Mouse (Mus musculus) liver, adult 2 months (tissue): ENCODE measurements around the gene Fry. TPM values are rescaled to one million over a fixed set of nuclear protein-coding genes. Genes with fewer than 3 reads are reported as not detected.

ENCODE experiments used
- DNase-seq: peaks from one replicate; pipeline ENCODE4 v3.0.0-alpha.2; 2011; ENCODE audit warnings: low read depth, low spot score; ENCODE audit errors: extremely low read depth
- H3K27ac ChIP-seq: fragments of 200-500 bp; replicated peaks from 2 replicates; pipeline ENCODE4 v1.5.1; 2012; ENCODE audit warnings: low read depth, mild to moderate bottlenecking, control low read depth, inconsistent platforms, low read length; ENCODE audit not compliant: insufficient read depth
- H3K27me3 ChIP-seq: fragments of 200-500 bp; 2 replicates; pipeline ENCODE4 v1.6.1; 2012; ENCODE audit warnings: mild to moderate bottlenecking, moderate library complexity, low read length, inconsistent platforms; ENCODE audit not compliant: control insufficient read depth, insufficient read depth
- H3K36me3 ChIP-seq: fragments of 200-500 bp; 2 replicates; pipeline ENCODE4 v1.6.1; 2012; ENCODE audit warnings: low read length, inconsistent platforms; ENCODE audit not compliant: control insufficient read depth, insufficient read depth
- H3K4me1 ChIP-seq: fragments of 200-500 bp; 2 replicates; pipeline ENCODE4 v1.6.1; 2011; ENCODE audit warnings: low read length; ENCODE audit not compliant: control insufficient read depth, insufficient read depth
- H3K4me3 ChIP-seq: fragments of 200-500 bp; 2 replicates; pipeline ENCODE4 v1.5.1; 2011; ENCODE audit warnings: low read depth, mild to moderate bottlenecking, control low read depth, low read length, moderate library complexity; ENCODE audit not compliant: insufficient read depth
- H3K79me2 ChIP-seq: fragments of 200-500 bp; 2 replicates; pipeline ENCODE4 v1.6.1; 2012; ENCODE audit warnings: inconsistent platforms, mild to moderate bottlenecking, low read length, moderate library complexity; ENCODE audit not compliant: control insufficient read depth, insufficient read depth
- H3K9ac ChIP-seq: fragments of 200-500 bp; 2 replicates; pipeline ENCODE4 v1.6.1; 2012; ENCODE audit warnings: low read depth, mild to moderate bottlenecking, control low read depth, inconsistent platforms, low read length
- CTCF ChIP-seq: fragments of 200-500 bp; IDR thresholded peaks from 2 replicates; pipeline ENCODE4 v1.5.1; 2011; ENCODE audit warnings: low read depth, low read length, control low read depth
- POLR2A ChIP-seq: fragments of 200-500 bp; IDR thresholded peaks from 2 replicates; pipeline ENCODE4 v1.6.1; 2011; ENCODE audit warnings: low read length, control low read depth; ENCODE audit not compliant: insufficient read depth; ENCODE audit errors: extremely low read depth
- WGBS: fragments of 180-500 bp; shearing (Covaris S2); methylation state at CpG from one replicate; pipeline ENCODE4 v1.1.7; 2018; 5-methylcytosine and 5-hydroxymethylcytosine counted together
- polyA plus RNA-seq: library from polyadenylated mRNA; depleted of rRNA; stranded (reverse); fragments of >200 nt; gene quantifications from 2 replicates; pipeline ENCODE4 v1.2.3, GENCODE M21; 2012
- total RNA-seq: library from RNA; depleted of rRNA; stranded (reverse); fragments of >200 nt; gene quantifications from 2 replicates; pipeline ENCODE4 v1.2.3, GENCODE M21; 2014

Fry gene
- total and polyA plus RNA-seq, 2 experiments = 0.62 to 1.8 TPM

DNA sequence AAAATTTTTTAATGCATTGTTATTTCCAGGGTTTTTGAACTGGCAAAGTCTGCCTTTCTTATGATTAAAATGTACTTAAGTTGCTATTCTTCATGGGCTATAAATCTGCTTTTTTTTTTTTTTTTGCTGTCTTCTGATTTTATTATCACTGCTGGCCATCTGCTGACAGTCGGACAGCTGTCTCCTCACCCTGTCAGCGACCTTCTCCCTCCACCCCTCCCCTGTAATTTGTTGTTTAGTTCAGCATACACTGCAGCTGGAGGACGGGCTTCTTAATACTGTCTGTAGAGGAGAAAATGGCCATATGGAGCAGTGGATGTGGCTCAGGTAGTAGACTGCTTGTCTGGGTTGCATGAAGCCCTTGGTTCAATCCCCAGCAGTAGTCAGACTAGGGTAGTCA, 173.7 kb downstream of the Fry start:
- Histone ChIP-seq H3K4me3 (no peak overlapping the region), H3K27ac (no peak overlapping the region), H3K36me3 (no peaks in the 10 kb centered on the region), H3K9ac (no peak overlapping the region), H3K4me1 (no peaks in the 10 kb centered on the region), H3K27me3 (no peaks in the 10 kb centered on the region), H3K79me2 (no peaks in the 10 kb centered on the region)
- TF ChIP-seq POLR2A (no peak), CTCF (no peak)
- 61% methylated on average over 3 of the region's 3 CpGs for WGBS
- no peak for DNase-seq

DNA sequence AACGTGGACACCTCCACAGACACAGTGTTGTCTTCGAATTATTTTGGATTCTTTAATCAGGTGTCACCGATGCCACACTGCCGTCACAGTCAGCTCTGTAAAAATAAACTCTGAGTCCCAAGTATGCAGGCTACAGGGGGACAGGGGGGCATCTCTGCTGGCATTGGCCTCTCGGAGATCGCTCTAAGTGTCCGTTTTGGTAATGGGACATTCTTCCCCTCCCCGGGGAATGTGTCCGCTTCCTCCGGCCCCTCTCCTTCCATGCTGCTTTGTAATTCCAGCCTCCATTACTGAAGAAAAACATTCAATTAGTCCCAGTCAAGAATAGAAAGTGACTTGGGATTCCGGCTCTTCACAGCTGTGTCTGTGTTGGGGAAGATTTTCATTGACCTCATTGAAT, 175.9 kb downstream of the Fry start:
- no peaks in the 10 kb centered on the region for H3K79me2 ChIP-seq
- H3K36me3 ChIP-seq = no peaks in the 10 kb centered on the region
- no peak for DNase-seq
- H3K27ac ChIP-seq = no peak overlapping the region
- H3K4me1 ChIP-seq = no peaks in the 10 kb centered on the region
- H3K9ac ChIP-seq = no peak overlapping the region
- no peaks in the 10 kb centered on the region for H3K27me3 ChIP-seq
- H3K4me3 ChIP-seq = no peak overlapping the region
- TF ChIP-seq CTCF (no peak), POLR2A (no peak)
- 87% methylated on average over 11 of the region's 11 CpGs for WGBS

DNA sequence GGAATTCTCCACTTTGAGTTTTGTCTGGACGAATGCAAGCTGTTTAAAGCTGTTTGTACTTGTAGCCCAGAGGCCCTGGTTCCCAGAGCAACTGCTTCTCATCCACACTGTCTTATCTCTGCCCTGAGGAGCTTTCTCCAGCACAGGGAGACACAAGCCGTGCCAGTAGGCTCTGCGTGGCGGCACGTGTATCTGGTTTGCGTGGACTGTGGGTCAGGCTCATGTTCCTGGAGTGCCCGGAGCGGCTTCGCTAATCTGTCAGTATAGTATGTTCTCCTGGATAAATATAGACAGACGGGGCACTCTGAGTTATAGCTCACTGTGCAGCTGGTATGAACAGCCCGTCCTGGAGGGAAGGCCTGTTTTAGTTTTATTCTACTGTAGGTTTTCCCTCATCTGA, 176.7 kb downstream of the Fry start:
- Histone ChIP-seq H3K4me1 (no peaks in the 10 kb centered on the region), H3K27ac (no peak overlapping the region), H3K9ac (no peak overlapping the region), H3K27me3 (no peaks in the 10 kb centered on the region), H3K36me3 (no peaks in the 10 kb centered on the region), H3K4me3 (no peak overlapping the region), H3K79me2 (no peaks in the 10 kb centered on the region)
- TF ChIP-seq POLR2A (no peak), CTCF (no peak)
- DNase-seq = no peak
- 91% methylated on average over 11 of the region's 11 CpGs for WGBS

DNA sequence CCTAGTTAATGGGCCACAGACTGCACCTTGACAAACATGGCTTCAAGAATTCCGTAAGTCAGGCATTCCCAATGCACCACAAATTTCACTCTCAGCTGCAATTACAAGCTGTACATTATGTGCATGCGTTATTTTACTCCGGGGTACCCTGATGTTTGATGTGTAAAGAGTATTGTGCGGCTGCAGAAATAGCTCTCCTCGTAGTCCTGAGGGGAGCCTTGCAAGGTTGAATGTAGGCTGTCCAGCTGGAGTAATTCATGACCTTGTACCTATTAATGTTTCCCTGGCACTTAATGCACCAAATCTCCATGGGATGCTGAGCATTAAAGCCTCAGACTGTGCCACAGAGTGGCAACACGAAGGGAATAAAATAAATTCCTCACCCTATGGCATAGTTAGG, 180.5 kb downstream of the Fry start:
- no peaks in the 10 kb centered on the region for H3K4me1 ChIP-seq
- TF ChIP-seq POLR2A (no peak), CTCF (no peak)
- DNase-seq = no peak
- no peaks in the 10 kb centered on the region for H3K79me2 ChIP-seq
- no peak overlapping the region for H3K4me3 ChIP-seq
- WGBS = 86% methylated on average over 6 of the region's 6 CpGs
- no peaks in the 10 kb centered on the region for H3K36me3 ChIP-seq
- no peaks in the 10 kb centered on the region for H3K27me3 ChIP-seq
- H3K27ac ChIP-seq = no peak overlapping the region
- H3K9ac ChIP-seq = no peak overlapping the region

DNA sequence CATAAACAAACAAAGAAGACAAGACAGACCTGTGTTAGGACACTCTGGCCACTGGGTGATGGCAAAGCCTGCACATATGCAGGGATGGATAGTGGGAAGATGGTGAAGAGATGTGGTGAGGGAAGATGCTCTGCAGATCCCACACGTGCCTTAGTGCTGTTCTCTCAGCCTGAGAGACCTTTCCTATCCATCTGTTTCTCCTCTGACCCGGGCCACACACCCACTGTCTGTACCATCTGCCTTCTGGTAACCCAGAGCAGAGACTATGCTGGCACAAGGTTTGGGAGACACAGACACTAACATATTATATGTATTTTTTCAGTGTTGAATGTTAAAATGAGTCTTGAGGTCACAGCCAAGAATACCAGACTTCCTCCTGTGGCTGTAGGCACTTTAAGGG, 183.7 kb downstream of the Fry start:
- no peaks in the 10 kb centered on the region for H3K4me1 ChIP-seq
- H3K79me2 ChIP-seq = no peaks in the 10 kb centered on the region
- no peaks in the 10 kb centered on the region for H3K36me3 ChIP-seq
- no peak overlapping the region for H3K9ac ChIP-seq
- TF ChIP-seq POLR2A = no peak
- no peak for TF ChIP-seq CTCF
- WGBS = 78% methylated on average over 2 of the region's 2 CpGs
- H3K4me3 ChIP-seq = no peak overlapping the region
- no peaks in the 10 kb centered on the region for H3K27me3 ChIP-seq
- no peak overlapping the region for H3K27ac ChIP-seq
- DNase-seq = no peak

DNA sequence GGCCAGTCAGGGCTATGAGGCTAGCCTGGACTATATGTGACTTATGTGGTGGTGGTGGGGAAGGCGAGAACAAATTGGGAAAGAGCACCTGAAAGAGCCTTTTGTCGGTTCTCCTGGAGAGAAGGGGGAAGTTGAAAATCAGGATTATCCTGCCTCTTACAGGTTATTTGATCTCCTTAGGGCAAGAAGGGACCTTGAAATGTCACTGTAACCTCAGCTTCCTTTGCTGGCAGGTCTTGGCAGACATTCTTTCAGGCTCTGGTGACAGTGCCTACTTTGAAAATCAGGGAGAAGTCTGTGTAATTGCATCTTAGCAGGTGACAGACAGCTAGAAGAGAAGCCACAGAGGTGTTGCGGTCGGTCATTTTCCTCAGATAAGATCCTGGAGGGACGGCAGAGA, 184.6 kb downstream of the Fry start:
- Histone ChIP-seq H3K27me3 (no peaks in the 10 kb centered on the region), H3K4me3 (no peak overlapping the region), H3K4me1 (no peaks in the 10 kb centered on the region), H3K79me2 (no peaks in the 10 kb centered on the region), H3K36me3 (no peaks in the 10 kb centered on the region), H3K27ac (no peak overlapping the region), H3K9ac (no peak overlapping the region)
- WGBS = 70% methylated on average over 5 of the region's 5 CpGs
- DNase-seq = no peak
- no peak for TF ChIP-seq CTCF
- TF ChIP-seq POLR2A = no peak

DNA sequence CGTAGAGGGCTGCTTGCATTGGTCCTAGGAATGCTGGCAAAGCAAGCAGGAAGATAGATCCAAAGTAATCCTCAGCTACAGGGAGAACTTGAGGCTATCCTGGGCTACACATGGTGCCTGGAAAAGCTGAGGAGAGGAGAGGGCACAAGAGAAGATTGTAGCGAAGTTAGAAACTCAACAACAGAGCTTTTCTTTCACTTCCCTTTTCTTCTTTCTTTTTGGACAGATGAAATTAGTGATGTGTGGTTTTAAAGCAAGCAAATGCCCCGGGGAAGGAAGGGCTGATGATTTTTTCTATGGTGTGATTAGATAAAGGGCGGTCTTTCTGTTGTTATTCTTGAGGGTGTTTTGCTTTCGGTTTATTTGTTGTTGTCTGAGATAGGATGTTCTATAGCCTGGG, 188.1 kb downstream of the Fry start:
- 83% methylated on average over 5 of the region's 5 CpGs for WGBS
- no peak for DNase-seq

More for the DNA sequence above, 188.1 kb downstream of the Fry start:
- no peaks in the 10 kb centered on the region for H3K79me2 ChIP-seq
- H3K4me3 ChIP-seq = no peak overlapping the region
- H3K27me3 ChIP-seq = no peaks in the 10 kb centered on the region
- no peaks in the 10 kb centered on the region for H3K4me1 ChIP-seq
- no peak overlapping the region for H3K9ac ChIP-seq
- H3K27ac ChIP-seq = no peak overlapping the region
- TF ChIP-seq POLR2A (no peak), CTCF (no peak)
- H3K36me3 ChIP-seq = no peaks in the 10 kb centered on the region
